Mouse (Mus musculus) liver, postnatal 0 days (tissue): ENCODE results near the gene Odf3b.

ENCODE experiments used
- CTCF ChIP-seq: sonication (generic); IDR thresholded peaks from 2 replicates; pipeline ENCODE4 v1.5.1; 2016; ENCODE audit warnings: antibody characterized with exemption, low read depth
- EP300 ChIP-seq: IDR thresholded peaks from 2 replicates; pipeline ENCODE4 v1.6.1; 2016; ENCODE audit warnings: antibody characterized with exemption, low read depth, mild to moderate bottlenecking

- no peak for TF ChIP-seq CTCF
- no peak for TF ChIP-seq EP300
Observed at GRCm38 (mm10) chr15:89352795-89353194, 26.3 kb downstream of the Odf3b start.
